Mouse (Mus musculus): Measurements from ENCODE around the gene Zfp442.
A peak's percentile ranks its signal among the peaks of the same experiment; 100 is the strongest.
"Not testable (repeated sequence)": the region's sequence is repeated elsewhere in the genome, so short reads cannot be mapped to it uniquely, and the experiment has no call there.

Gene Zfp442

GRCm38 (mm10) chr2:150451180-150451919 is at the start of gene Zfp442:
Gene Zfp442 (minus strand): TSS chr2:150451486.
- DNase-seq (ENCODE audit: low spot score) = peak; percentile 58

GRCm38 (mm10) chr2:150500124-150500973 is 49.1 kb upstream of the Zfp442 start:
- DNase-seq (ENCODE audit: low spot score) = not testable (repeated sequence)

- no peak for DNase-seq (ENCODE audit: low spot score)
Observed at GRCm38 (mm10) chr2:150493031-150493430, 41.7 kb upstream of the Zfp442 start.

GRCm38 (mm10) chr2:150484939-150485778 is 33.9 kb upstream of the Zfp442 start, which contains the start of gene Zfp345:
Gene Zfp345 (minus strand): TSS chr2:150485091.
- not testable (repeated sequence) for DNase-seq (ENCODE audit: low spot score)

GRCm38 (mm10) chr2:150439084-150439483 is 12.2 kb downstream of the Zfp442 start:
- not testable (repeated sequence) for DNase-seq (ENCODE audit: low spot score)

GRCm38 (mm10) chr2:150412146-150412545 is 39.1 kb downstream of the Zfp442 start:
- DNase-seq (ENCODE audit: low spot score) = not testable (repeated sequence)

GRCm38 (mm10) chr2:150390198-150390597 is 61.1 kb downstream of the Zfp442 start:
- no peak for DNase-seq (ENCODE audit: low spot score)

- not testable (repeated sequence) for DNase-seq (ENCODE audit: low spot score)
Observed at GRCm38 (mm10) chr2:150385553-150386106, 65.7 kb downstream of the Zfp442 start.

- DNase-seq (ENCODE audit: low spot score) = no peak
Observed at GRCm38 (mm10) chr2:150362878-150363229, 88.4 kb downstream of the Zfp442 start.

- peak; percentile 77 for DNase-seq (ENCODE audit: low spot score)
Observed at GRCm38 (mm10) chr2:150362113-150362877, 89.0 kb downstream of the Zfp442 start, which contains the start of gene 3300002I08Rik. Gene 3300002I08Rik (minus strand): TSS chr2:150362765.

All from urinary bladder, postnatal 25 days (tissue).